Comparison of ENCODE assay signal across 8 mouse cellular contexts in genomic region chr19:44314871-44315414, GRCm38 (mm10). TPM values are rescaled to one million over a fixed set of nuclear protein-coding genes. Genes with fewer than 3 reads are reported as not detected.
DNase-seq lines count a peak whose midpoint lies in the region; ATAC-seq lines count a peak whose summit lies in the region.

No protein-coding gene starts in this region.

- H3K27me3 ChIP-seq in embryonic facial prominence, embryonic 15.5 days = no peaks in the 10 kb centered on the region
- no peaks in the 10 kb centered on the region for H3K27me3 ChIP-seq in heart, embryonic 15.5 days
- no peaks in the 10 kb centered on the region for H3K27me3 ChIP-seq in kidney, embryonic 15.5 days
- no peaks in the 10 kb centered on the region for H3K27me3 ChIP-seq in stomach, embryonic 14.5 days (ENCODE audit: control insufficient read depth, insufficient read depth, low read length)

- ATAC-seq in embryonic facial prominence, embryonic 15.5 days (ENCODE audit: insufficient number of reproducible peaks, low FRiP score, low TSS enrichment, low read depth) = peak; percentile 71
- ATAC-seq in heart, embryonic 15.5 days (replicated peaks; ENCODE audit: insufficient number of reproducible peaks, insufficient read depth, low FRiP score, low read depth) = peak; percentile 70
- ATAC-seq in kidney, embryonic 15.5 days (replicated peaks; ENCODE audit: low FRiP score) = peak; percentile 52
- peak; percentile 73; the same call in 1 of the 2 replicates for ATAC-seq in stomach, embryonic 14.5 days (ENCODE audit: insufficient number of reproducible peaks, insufficient read depth, low FRiP score, low read depth)

- H3K9me3 ChIP-seq in embryonic facial prominence, embryonic 15.5 days (replicated peaks) = no peaks in the 10 kb centered on the region
- H3K9me3 ChIP-seq in heart, embryonic 15.5 days (replicated peaks) = no peaks in the 10 kb centered on the region
- H3K9me3 ChIP-seq in kidney, embryonic 15.5 days (replicated peaks) = peaks cover 6% of the 10 kb centered on the region
- peaks cover 3% of the 10 kb centered on the region; the same call in 1 of the 2 replicates for H3K9me3 ChIP-seq in stomach, embryonic 14.5 days (ENCODE audit: control insufficient read depth, low read depth, low read length)

- H3K4me3 ChIP-seq in embryonic facial prominence, embryonic 15.5 days (replicated peaks) = peak overlapping the region; percentile 56
- H3K4me3 ChIP-seq in heart, embryonic 15.5 days = peak overlapping the region; percentile 53
- peak overlapping the region; percentile 52 for H3K4me3 ChIP-seq in kidney, embryonic 15.5 days (replicated peaks)
- peak overlapping the region; percentile 50 for H3K4me3 ChIP-seq in stomach, embryonic 14.5 days (ENCODE audit: low read depth, low read length)

- H3K9ac ChIP-seq in embryonic facial prominence, embryonic 15.5 days = peak overlapping the region; percentile 31; the same call in 1 of the 2 replicates
- peak overlapping the region; percentile 42 for H3K9ac ChIP-seq in heart, embryonic 15.5 days
- H3K9ac ChIP-seq in kidney, embryonic 15.5 days = peak overlapping the region; percentile 40
- H3K9ac ChIP-seq in stomach, embryonic 14.5 days (replicated peaks; ENCODE audit: low read depth, low read length) = peak overlapping the region; percentile 38

- DNase-seq in cerebellum, adult 11 months = peak; percentile 49
- DNase-seq in cerebellum, postnatal 36 days = no peak
- peak; percentile 60 for DNase-seq in ZHBTc4 (ENCODE audit: low read depth, low spot score)
- DNase-seq in lung, postnatal 25 days (ENCODE audit: low spot score) = peak; percentile 46

- 1% methylated on average over 11 of the region's 11 CpGs for WGBS in embryonic facial prominence, embryonic 15.5 days
- WGBS in heart, embryonic 15.5 days = 2% methylated on average over 11 of the region's 11 CpGs
- WGBS in kidney, embryonic 15.5 days = 2% methylated on average over 11 of the region's 11 CpGs
- WGBS in stomach, embryonic 14.5 days = 1% methylated on average over 11 of the region's 11 CpGs

- no peaks in the 10 kb centered on the region for H3K36me3 ChIP-seq in embryonic facial prominence, embryonic 15.5 days
- no peaks in the 10 kb centered on the region for H3K36me3 ChIP-seq in heart, embryonic 15.5 days
- H3K36me3 ChIP-seq in kidney, embryonic 15.5 days = no peaks in the 10 kb centered on the region
- H3K36me3 ChIP-seq in stomach, embryonic 14.5 days (ENCODE audit: control insufficient read depth, insufficient read depth, low read length) = no peaks in the 10 kb centered on the region

- H3K4me2 ChIP-seq in embryonic facial prominence, embryonic 15.5 days (replicated peaks) = peak overlapping the region; percentile 89
- peak overlapping the region; percentile 76 for H3K4me2 ChIP-seq in heart, embryonic 15.5 days
- peak overlapping the region; percentile 88 for H3K4me2 ChIP-seq in kidney, embryonic 15.5 days
- H3K4me2 ChIP-seq in stomach, embryonic 14.5 days (replicated peaks; ENCODE audit: low read depth, low read length) = peak overlapping the region; percentile 79

- H3K4me1 ChIP-seq in embryonic facial prominence, embryonic 15.5 days = peaks cover 17% of the 10 kb centered on the region
- peaks cover 12% of the 10 kb centered on the region for H3K4me1 ChIP-seq in heart, embryonic 15.5 days (replicated peaks)
- H3K4me1 ChIP-seq in kidney, embryonic 15.5 days = peaks cover 43% of the 10 kb centered on the region
- H3K4me1 ChIP-seq in stomach, embryonic 14.5 days (ENCODE audit: control insufficient read depth, insufficient read depth, low read length) = peaks cover 9% of the 10 kb centered on the region; the same call in 1 of the 2 replicates

- peak overlapping the region; percentile 82 for H3K27ac ChIP-seq in embryonic facial prominence, embryonic 15.5 days (replicated peaks)
- peak overlapping the region; percentile 89 for H3K27ac ChIP-seq in heart, embryonic 15.5 days
- H3K27ac ChIP-seq in kidney, embryonic 15.5 days = peak overlapping the region; percentile 83
- peak overlapping the region; percentile 82 for H3K27ac ChIP-seq in stomach, embryonic 14.5 days (ENCODE audit: low read length)

RNA-seq across cellular contexts. Expression of gene Scd4, which starts 17.9 kb away (rescaled TPM):
- 0.16 and 0.39 TPM in 2 replicates for polyA plus RNA-seq in embryonic facial prominence, embryonic 15.5 days (2015; fragmentation: Nextera tagmentation; extraction: Ambion mirVana)
- polyA plus RNA-seq in heart, embryonic 15.5 days (2015; fragmentation: Nextera tagmentation; extraction: Ambion mirVana) = 2.5 TPM in 2 replicates
- 0.09 and 0.10 TPM in 2 replicates for polyA plus RNA-seq in kidney, embryonic 15.5 days (2015; fragmentation: Nextera tagmentation; extraction: Ambion mirVana)
- polyA plus RNA-seq in stomach, embryonic 14.5 days (2014; fragmentation: Nextera tagmentation; extraction: Ambion mirVana) = 0.10 and 0.25 TPM in 2 replicates

RNA-seq across cellular contexts. Expression of gene Scd2, which starts 21.5 kb away (rescaled TPM):
- 179 and 181 TPM in 2 replicates for polyA plus RNA-seq in embryonic facial prominence, embryonic 15.5 days (2015; fragmentation: Nextera tagmentation; extraction: Ambion mirVana)
- polyA plus RNA-seq in heart, embryonic 15.5 days (2015; fragmentation: Nextera tagmentation; extraction: Ambion mirVana) = 131 and 164 TPM in 2 replicates
- 185 and 195 TPM in 2 replicates for polyA plus RNA-seq in kidney, embryonic 15.5 days (2015; fragmentation: Nextera tagmentation; extraction: Ambion mirVana)
- polyA plus RNA-seq in stomach, embryonic 14.5 days (2014; fragmentation: Nextera tagmentation; extraction: Ambion mirVana) = 237 and 282 TPM in 2 replicates

Comparison
In these comparisons a context has a peak if more than half of its experiments do, and no peak if none do; other contexts are left out.
1. DNase-seq: peak in cerebellum, adult 11 months (single experiment), ZHBTc4 (single experiment) and lung, postnatal 25 days (single experiment); none in cerebellum, postnatal 36 days (0 of 2).
2. Peak in every context shown above with its lines, with median percentiles within 50 percentile points of each other: ATAC-seq, H3K27ac ChIP-seq, H3K4me2 ChIP-seq, H3K4me3 ChIP-seq and H3K9ac ChIP-seq.